Mouse (Mus musculus) layer of hippocampus, postnatal 10 days (tissue): Measurements from ENCODE around the gene Hfe2. TPM values are rescaled to one million over a fixed set of nuclear protein-coding genes. Genes with fewer than 3 reads are reported as not detected.

Experiments
- DNase-seq, 2 experiments: peaks; one replicate each; pipeline ENCODE4 v3.0.0; 2021; ENCODE audit warnings: low spot score in 2 of 2
- total RNA-seq, 2 experiments: library from RNA; stranded (reverse); gene quantifications; 2 replicates each; pipeline ENCODE4 v1.2.3; 2021

The Hfe2 gene
- total RNA-seq, 2 experiments from 2014 or later = 0.41 to 0.49 TPM

DNA sequence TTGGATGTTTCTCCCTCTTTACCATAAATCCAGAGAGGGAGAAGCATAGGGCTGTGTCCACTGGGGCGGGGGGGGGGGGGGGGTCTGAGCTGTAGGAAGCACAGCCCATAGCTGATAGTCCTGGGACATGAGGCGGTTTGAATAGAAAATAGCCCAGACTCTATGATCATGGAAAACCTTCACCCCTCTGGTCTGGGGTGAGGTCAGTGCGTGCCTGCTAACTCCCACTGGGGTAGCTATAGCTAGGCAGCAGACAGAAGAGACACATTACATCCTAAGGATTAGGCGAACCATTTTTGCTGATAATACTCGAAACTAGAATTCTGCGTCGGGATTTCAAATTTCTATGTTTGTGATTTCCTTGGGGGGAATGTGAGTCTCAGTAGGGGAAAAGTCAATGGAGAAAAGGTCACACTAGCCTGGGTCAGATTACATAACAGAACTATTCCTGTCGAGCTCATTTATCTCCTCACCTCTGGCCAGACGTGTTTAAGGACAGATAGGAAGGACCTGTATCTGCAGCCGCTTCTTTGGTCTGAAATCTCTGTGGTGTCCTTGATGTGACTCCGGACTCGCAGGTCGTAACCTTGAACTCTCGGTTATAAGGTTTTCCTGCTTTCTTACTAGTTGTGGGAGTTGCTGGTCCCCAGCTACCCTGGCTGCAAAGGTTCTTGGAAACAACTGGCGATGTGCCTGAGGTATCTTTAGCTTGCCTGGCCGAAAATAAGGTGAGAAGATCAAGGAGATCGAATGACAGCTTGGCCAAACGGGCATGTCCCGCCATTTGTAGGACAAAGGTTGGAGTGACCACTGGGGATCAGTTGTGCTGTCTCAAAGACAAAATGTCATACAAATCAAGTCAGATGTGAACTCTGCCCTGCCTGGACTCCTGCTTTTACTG lies 48.9 kb downstream of the Hfe2 start:
- no peak for DNase-seq

- DNase-seq = no peak
These were observed 50.5 kb downstream of the Hfe2 start for GRCm38 (mm10) chr3:96575272-96575984.

DNA sequence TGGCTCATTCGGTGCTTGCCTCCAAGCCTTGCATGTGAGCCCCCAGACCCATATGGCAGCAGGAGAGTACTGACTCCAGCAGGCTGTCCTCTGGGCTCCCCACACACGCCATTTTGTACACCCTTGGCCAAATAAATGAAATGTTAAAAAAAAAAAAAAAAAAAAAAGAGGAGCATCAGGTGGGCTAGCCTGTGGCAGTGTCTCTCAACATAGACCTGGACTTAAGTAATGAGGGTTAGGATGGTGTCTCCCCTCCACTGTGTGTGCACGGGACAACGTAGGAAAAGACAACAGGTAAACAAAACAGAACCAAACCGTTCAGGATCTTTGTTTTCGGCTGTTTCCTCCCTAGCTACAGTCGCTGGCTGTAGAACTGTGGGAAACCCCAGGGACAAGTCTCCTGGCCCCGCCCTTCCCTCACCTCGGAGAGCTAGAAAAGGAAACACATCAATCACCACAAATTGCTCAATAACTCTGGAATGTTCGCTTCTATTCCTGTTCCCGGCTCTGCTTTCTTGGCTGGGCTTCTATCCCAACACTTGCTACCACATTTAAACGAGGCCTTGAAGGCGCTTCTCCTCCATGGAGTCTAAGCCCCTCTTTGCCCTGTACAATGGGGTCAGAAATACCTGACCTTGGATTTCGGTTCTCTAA lies 51.2 kb downstream of the Hfe2 start:
- no peak for DNase-seq

GRCm38 (mm10) chr3:96576690-96577541 lies 51.9 kb downstream of the Hfe2 start, which contains the start of gene Gm16253:
Gm16253 (plus strand) TSS chr3:96576984.
- DNase-seq = peak; percentile 69 to 70

DNA sequence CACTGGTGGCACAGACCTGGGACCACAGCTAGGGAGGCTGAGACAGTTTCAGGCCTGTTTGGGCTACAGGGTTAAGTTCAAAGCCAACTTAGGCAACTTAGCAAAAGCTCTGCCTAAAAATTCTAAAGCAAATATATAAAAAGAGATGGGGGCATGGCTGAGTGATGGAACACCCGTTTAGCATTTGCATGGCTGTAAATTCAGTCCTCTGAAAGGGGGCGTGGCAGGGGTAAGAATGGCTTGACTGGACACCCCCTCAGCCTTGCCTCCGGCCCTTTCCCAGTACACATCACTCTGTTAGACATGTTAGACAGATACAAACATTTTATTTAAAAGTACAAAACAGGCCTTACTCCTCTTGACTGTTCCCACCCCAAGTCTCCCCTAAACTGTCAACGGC lies 52.6 kb downstream of the Hfe2 start:
- DNase-seq = no peak

Other genes with a start within 250 kb of the Hfe2 start
- gene Fcgr1, start 231.2 kb upstream of the Hfe2 start, total RNA-seq = 1 to 10 TPM; 1.9 TPM
- gene BC107364, start 72.9 kb upstream of the Hfe2 start, total RNA-seq = not detected
- 10 to 100 TPM; 36.5 to 46.1 TPM for gene Txnip, start 32.8 kb downstream of the Hfe2 start, total RNA-seq
- gene Gm16253, start 51.8 kb downstream of the Hfe2 start, total RNA-seq = not detected
- gene Polr3gl, start 69.0 kb downstream of the Hfe2 start, total RNA-seq = 10 to 100 TPM; 27.5 to 28.6 TPM
- gene Ankrd34a, start 71.5 kb downstream of the Hfe2 start, total RNA-seq = 10 to 100 TPM; 41.3 to 45.5 TPM
- 10 to 100 TPM; 40.8 to 44.5 TPM for gene Lix1l, start 76.0 kb downstream of the Hfe2 start, total RNA-seq
- gene Rbm8a, start 104.8 kb downstream of the Hfe2 start, total RNA-seq = 10 to 100 TPM; 69.9 to 75.6 TPM
- gene Pex11b, start 110.2 kb downstream of the Hfe2 start, total RNA-seq = 10 to 100 TPM; 43.2 to 50.3 TPM
- under 1 TPM; 0.25 to 0.34 TPM for gene Gm42957, start 110.3 kb downstream of the Hfe2 start, total RNA-seq
- gene Itga10, start 120.4 kb downstream of the Hfe2 start, total RNA-seq = 1 to 10 TPM; 1.4 to 1.8 TPM
- gene Ankrd35, start 145.0 kb downstream of the Hfe2 start, total RNA-seq = 1 to 10 TPM; 6.9 to 7.4 TPM
- gene Pias3, start 171.2 kb downstream of the Hfe2 start, total RNA-seq = 10 to 100 TPM; 25.6 to 31.7 TPM
- 10 to 100 TPM in 1 of 2 experiments, 1 to 10 TPM in 1; 9.8 to 11.0 TPM for gene Nudt17, start 183.4 kb downstream of the Hfe2 start, total RNA-seq
- 10 to 100 TPM; 26.4 to 28.1 TPM for gene Polr3c, start 202.5 kb downstream of the Hfe2 start, total RNA-seq
- 10 to 100 TPM; 46.3 to 56.3 TPM for gene Rnf115, start 202.5 kb downstream of the Hfe2 start, total RNA-seq